Mouse (Mus musculus) hindbrain, embryonic 10.5 days (tissue): ENCODE data around the gene Rho. TPM values are rescaled to one million over a fixed set of nuclear protein-coding genes. Genes with fewer than 3 reads are reported as not detected.

Experiments used
- DNase-seq: peaks from one replicate; pipeline ENCODE4 v3.0.0-alpha.2; 2017; ENCODE audit warnings: low spot score
- H3K27ac ChIP-seq: fragments of 300-500 bp; sonication (generic); 2 replicates; pipeline ENCODE4 v1.5.1; 2016; ENCODE audit warnings: mild to moderate bottlenecking, moderate library complexity
- H3K27me3 ChIP-seq: fragments of 300-500 bp; sonication (generic); 2 replicates; pipeline ENCODE4 v1.6.1; 2016; ENCODE audit warnings: mild to moderate bottlenecking; ENCODE audit not compliant: poor library complexity, insufficient read depth, severe bottlenecking
- H3K36me3 ChIP-seq: fragments of 300-500 bp; sonication (generic); 2 replicates; pipeline ENCODE4 v1.6.1; 2016; ENCODE audit warnings: mild to moderate bottlenecking, moderate library complexity
- H3K4me1 ChIP-seq: fragments of 300-500 bp; sonication (generic); replicated peaks from 2 replicates; pipeline ENCODE4 v1.6.1; 2016; ENCODE audit warnings: mild to moderate bottlenecking
- H3K4me3 ChIP-seq: fragments of 300-500 bp; sonication (generic); 2 replicates; pipeline ENCODE4 v1.5.1; 2016; ENCODE audit warnings: mild to moderate bottlenecking, moderate library complexity
- H3K9me3 ChIP-seq: fragments of 300-500 bp; sonication (generic); 2 replicates; pipeline ENCODE4 v1.6.1; 2016; ENCODE audit warnings: mild to moderate bottlenecking, moderate library complexity
- WGBS: fragments of 180-500 bp; shearing (Covaris S2); methylation state at CpG from one replicate; pipeline ENCODE4 v1.1.7; 2016; 5-methylcytosine and 5-hydroxymethylcytosine counted together
- polyA plus RNA-seq: library from polyadenylated mRNA; unstranded; fragments of >200 nt; fragmentation: Nextera tagmentation; extraction: Ambion mirVana; gene quantifications from 2 replicates; pipeline ENCODE4 v1.2.1, GENCODE M21; 2016

The Rho gene
- 0.20 and 0.37 TPM in 2 replicates for polyA plus RNA-seq

DNA sequence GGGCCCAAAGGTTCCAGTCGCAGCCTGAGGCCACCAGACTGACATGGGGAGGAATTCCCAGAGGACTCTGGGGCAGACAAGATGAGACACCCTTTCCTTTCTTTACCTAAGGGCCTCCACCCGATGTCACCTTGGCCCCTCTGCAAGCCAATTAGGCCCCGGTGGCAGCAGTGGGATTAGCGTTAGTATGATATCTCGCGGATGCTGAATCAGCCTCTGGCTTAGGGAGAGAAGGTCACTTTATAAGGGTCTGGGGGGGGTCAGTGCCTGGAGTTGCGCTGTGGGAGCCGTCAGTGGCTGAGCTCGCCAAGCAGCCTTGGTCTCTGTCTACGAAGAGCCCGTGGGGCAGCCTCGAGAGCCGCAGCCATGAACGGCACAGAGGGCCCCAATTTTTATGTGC is at the start of gene Rho:
Rho (plus strand) TSS at position 110 of the 400 bp plus-strand sequence.
- 91% methylated on average over 14 of the region's 14 CpGs for WGBS
- no peak within 1 kb of the TSS for H3K4me3 ChIP-seq
- no peak within 1 kb of the TSS; the same call in 1 of the 2 replicates for H3K27ac ChIP-seq
- H3K27me3 ChIP-seq = no peaks in the 10 kb centered on the region
- H3K4me1 ChIP-seq = peaks cover 32% of the 10 kb centered on the region
- no peaks in the 10 kb centered on the region for H3K9me3 ChIP-seq
- DNase-seq = no peak
- H3K36me3 ChIP-seq = no peaks in the 10 kb centered on the region

DNA sequence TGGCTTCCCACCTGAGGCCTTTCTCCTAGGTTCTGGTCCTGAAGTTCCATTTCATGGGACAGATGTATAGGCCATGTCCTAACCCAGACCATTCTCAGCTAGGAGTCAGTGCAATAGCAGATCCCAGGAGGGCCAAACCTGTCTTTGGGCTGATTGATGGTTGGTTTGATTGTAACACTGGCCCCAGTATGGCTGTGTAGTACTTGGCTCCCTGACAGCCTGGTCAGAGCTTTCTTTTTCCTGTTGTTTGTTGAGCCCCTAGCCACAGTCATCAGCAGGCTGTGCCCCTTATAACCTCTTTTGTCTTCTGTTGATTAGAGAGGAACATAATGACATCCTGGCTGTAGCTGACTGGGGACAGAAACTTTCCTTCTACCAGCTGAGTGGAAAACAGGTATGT is 47.5 kb upstream of the Rho start:
- H3K4me1 ChIP-seq = no peaks in the 10 kb centered on the region
- no peak overlapping the region for H3K4me3 ChIP-seq
- peaks cover 80% of the 10 kb centered on the region for H3K36me3 ChIP-seq
- H3K9me3 ChIP-seq = peaks cover 7% of the 10 kb centered on the region; the same call in 1 of the 2 replicates
- no peaks in the 10 kb centered on the region for H3K27me3 ChIP-seq
- H3K27ac ChIP-seq = no peak overlapping the region
- no peak for DNase-seq

DNA sequence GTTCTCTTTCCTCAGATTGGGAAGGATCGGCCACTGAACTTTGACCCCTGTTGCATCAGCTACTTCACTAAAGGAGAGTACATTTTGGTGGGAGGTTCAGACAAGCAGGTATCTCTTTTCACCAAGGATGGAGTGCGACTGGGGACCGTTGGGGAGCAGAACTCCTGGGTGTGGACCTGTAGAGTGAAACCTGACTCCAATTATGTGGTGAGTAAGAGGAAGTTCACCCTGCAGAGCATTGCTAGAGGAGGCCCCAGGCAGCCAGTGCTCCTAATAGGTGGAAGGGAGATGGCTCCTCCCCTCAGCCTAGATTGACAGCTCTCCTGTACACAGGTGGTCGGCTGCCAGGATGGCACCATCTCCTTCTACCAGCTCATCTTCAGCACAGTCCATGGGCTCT is 44.7 kb upstream of the Rho start:
- H3K36me3 ChIP-seq = peaks cover 79% of the 10 kb centered on the region

DNA sequence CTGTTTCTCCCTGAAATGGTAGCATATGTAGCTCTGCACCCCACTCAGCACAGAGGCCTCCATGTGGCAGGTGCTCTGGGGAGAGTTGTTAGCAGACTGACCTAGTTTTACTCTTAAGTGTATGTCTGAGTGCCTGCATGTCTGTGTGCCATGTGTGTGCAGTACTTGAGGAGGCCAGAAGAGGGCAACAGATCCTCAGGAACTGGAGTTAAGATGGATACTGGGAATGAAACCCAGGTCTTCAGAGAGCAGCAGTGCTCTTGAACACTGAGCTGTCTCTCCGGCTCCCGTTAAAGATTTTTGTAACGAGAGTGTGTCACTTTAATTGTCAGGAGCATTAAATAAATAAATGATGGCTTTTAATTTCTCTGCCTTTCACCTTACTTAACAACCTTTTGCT is 43.3 kb upstream of the Rho start:
- H3K27me3 ChIP-seq = no peaks in the 10 kb centered on the region
- no peak overlapping the region for H3K4me3 ChIP-seq
- H3K4me1 ChIP-seq = peaks cover 16% of the 10 kb centered on the region
- peaks cover 88% of the 10 kb centered on the region for H3K36me3 ChIP-seq
- WGBS = 94% methylated on average over 3 of the region's 3 CpGs
- peak; percentile 29 for DNase-seq
- peaks cover 7% of the 10 kb centered on the region; the same call in 1 of the 2 replicates for H3K9me3 ChIP-seq
- no peak overlapping the region for H3K27ac ChIP-seq

More for the DNA sequence above, 44.7 kb upstream of the Rho start:
- peaks cover 11% of the 10 kb centered on the region for H3K4me1 ChIP-seq
- peaks cover 7% of the 10 kb centered on the region; the same call in 1 of the 2 replicates for H3K9me3 ChIP-seq
- no peak overlapping the region for H3K27ac ChIP-seq
- DNase-seq = no peak
- no peak overlapping the region for H3K4me3 ChIP-seq
- WGBS = 69% methylated on average over 4 of the region's 4 CpGs
- no peaks in the 10 kb centered on the region for H3K27me3 ChIP-seq

DNA sequence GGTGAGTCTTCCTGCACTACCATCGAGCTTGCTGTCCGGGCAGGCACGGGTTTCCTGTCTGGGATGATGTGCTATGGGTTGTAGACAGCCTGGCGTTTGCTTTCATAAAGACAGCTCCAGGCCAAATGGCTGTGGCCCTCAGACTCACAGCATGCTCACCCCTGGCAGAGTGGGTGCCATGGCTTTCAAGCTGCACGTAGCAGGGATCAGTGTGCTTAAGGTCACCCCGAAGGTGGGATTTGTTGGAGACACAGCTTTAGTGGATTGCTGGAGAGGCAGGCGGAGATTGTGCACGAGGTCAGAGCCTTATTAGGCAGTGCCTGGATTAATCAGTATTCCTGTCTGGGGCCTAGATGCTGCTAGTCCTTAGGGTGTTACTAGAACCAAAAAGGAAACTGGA is 40.9 kb upstream of the Rho start:
- Histone ChIP-seq H3K4me3 (no peak overlapping the region), H3K27me3 (no peaks in the 10 kb centered on the region), H3K36me3 (peaks cover 89% of the 10 kb centered on the region), H3K27ac (0 out of 2 replicates have a peak overlapping the region, but pooled peaks have one; percentile 12), H3K9me3 (peaks cover 7% of the 10 kb centered on the region; the same call in 1 of the 2 replicates), H3K4me1 (peaks cover 16% of the 10 kb centered on the region)
- WGBS = 85% methylated on average over 8 of the region's 8 CpGs
- DNase-seq = no peak

DNA sequence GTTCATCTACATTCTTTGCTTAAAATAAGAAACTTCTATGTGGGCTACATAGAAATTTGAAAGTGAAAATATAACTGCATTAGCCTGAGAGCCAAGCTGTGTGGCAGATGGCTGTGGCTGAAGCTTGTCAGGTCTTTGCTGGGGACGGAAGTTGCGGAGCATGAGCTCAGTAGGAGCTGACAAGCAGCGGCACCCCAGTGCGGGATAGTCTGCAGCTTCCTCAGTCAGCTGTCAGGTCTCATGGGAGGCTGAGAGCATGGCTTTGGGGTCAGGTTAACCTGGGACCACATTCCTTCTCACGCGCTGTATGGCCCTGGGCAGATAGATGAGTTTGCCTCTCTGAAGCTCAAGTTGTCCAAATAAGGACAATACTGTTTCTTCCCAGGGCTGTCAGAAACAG is 40.5 kb upstream of the Rho start:
- H3K27ac ChIP-seq = 0 out of 2 replicates have a peak overlapping the region, but pooled peaks have one; percentile 12
- peaks cover 16% of the 10 kb centered on the region for H3K4me1 ChIP-seq
- no peaks in the 10 kb centered on the region for H3K27me3 ChIP-seq
- peaks cover 88% of the 10 kb centered on the region for H3K36me3 ChIP-seq
- no peak overlapping the region for H3K4me3 ChIP-seq
- H3K9me3 ChIP-seq = peaks cover 7% of the 10 kb centered on the region; the same call in 1 of the 2 replicates
- 75% methylated on average over 6 of the region's 6 CpGs for WGBS
- DNase-seq = no peak

DNA sequence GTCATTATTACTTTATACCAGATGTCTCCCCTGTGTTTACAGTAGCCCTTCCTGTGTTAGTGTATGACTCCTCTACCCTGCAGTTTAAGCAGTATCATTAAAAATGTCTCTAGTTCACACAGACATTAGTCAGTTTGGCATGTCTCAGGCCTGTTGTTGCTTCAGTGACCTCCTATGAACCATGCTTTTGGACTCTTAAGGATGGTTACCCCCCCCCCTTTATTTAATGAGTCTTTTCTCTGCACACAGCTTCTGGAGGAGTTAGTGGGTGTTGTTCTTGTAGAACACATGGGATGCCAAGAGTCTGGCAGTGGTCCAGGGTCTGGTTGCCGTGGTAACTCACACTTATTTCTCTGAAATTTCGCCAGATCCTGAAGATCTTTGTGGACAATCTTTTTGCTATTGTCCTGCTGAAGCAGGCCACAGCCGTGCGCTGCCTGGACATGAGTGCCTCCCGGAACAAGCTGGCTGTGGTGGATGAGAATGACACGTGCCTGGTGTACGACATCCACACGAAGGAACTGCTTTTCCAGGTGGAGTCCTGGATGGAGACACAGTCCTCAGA is 40.0 kb upstream of the Rho start:
- 61% methylated on average over 8 of the region's 8 CpGs for WGBS
- Histone ChIP-seq H3K27ac (no peak overlapping the region), H3K4me1 (peaks cover 16% of the 10 kb centered on the region), H3K4me3 (no peak overlapping the region), H3K36me3 (peaks cover 90% of the 10 kb centered on the region), H3K27me3 (no peaks in the 10 kb centered on the region), H3K9me3 (peaks cover 7% of the 10 kb centered on the region; the same call in 1 of the 2 replicates)
- DNase-seq = no peak

DNA sequence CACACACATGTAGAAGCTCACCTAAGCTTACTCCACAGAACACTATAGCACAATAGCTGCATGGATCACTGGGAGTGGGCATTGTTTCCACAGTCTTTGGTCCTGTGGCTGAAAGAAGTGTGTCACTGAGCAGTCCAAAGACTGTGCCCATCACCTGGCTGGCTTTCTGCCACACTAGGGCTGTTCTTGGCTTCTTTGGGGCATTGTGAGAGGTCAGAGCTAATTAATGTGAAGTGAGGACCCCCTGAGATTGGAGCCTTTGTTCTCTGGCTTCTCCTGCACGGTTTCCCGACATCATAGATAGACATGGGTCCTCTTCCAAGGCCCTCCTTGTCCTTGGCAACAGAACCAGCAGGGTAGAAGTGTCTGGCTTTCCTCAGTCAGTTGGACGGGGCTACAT is 39.2 kb upstream of the Rho start:
- H3K27ac ChIP-seq = no peak overlapping the region; the same call in 1 of the 2 replicates
- peaks cover 7% of the 10 kb centered on the region; the same call in 1 of the 2 replicates for H3K9me3 ChIP-seq
- H3K27me3 ChIP-seq = no peaks in the 10 kb centered on the region
- no peak overlapping the region for H3K4me3 ChIP-seq
- no peak for DNase-seq
- peaks cover 87% of the 10 kb centered on the region for H3K36me3 ChIP-seq
- WGBS = 78% methylated on average over 3 of the region's 3 CpGs
- peaks cover 16% of the 10 kb centered on the region for H3K4me1 ChIP-seq

DNA sequence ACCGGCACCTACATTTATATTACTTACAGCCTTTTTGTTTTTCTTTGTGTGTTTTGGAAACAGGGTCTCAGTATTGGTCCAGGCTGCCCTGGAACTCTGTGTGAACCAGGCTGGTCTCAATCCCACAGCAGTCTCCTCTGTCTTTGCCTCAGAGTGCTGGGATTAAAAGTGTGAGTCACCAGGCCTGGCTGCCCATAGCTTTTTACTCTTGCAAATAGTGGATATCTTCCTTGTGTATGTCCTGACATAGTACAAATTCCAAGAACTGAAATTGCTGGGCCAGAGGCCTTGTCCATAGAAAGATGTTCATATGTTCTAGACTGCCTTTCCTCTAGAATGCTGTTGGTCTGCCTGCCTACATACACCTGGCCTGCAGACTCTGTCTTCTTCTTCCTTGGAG is 35.2 kb upstream of the Rho start:
- Histone ChIP-seq H3K4me1 (peaks cover 15% of the 10 kb centered on the region), H3K27ac (no peak overlapping the region), H3K4me3 (no peak overlapping the region), H3K9me3 (no peaks in the 10 kb centered on the region), H3K36me3 (peaks cover 70% of the 10 kb centered on the region), H3K27me3 (no peaks in the 10 kb centered on the region)
- DNase-seq = no peak
- 47% methylated on average over 1 of the region's 1 CpGs for WGBS

DNA sequence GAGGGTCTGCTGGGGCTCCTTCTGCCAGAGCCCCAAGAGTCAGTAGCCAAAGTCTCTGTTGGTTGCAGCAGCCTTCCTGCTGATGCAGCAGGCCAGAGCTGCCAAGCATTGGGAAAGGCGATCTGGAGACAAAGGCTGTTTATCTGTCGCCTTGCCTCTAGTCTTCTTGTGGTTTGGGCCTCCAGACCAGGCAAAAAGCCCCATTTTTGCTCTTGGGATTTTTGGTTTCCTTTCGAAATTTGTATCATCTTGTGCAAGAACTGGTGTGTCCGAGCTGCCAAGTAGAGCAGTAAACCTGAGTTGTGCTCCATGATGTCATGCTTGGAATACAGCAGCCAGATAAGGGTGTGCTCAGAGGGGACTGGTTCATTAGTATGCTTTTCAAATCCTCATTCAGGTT is 34.4 kb upstream of the Rho start:
- Histone ChIP-seq H3K4me3 (no peak overlapping the region), H3K36me3 (peaks cover 66% of the 10 kb centered on the region), H3K9me3 (no peaks in the 10 kb centered on the region), H3K4me1 (peaks cover 11% of the 10 kb centered on the region), H3K27ac (no peak overlapping the region), H3K27me3 (no peaks in the 10 kb centered on the region)
- WGBS = 75% methylated on average over 4 of the region's 4 CpGs
- DNase-seq = no peak

DNA sequence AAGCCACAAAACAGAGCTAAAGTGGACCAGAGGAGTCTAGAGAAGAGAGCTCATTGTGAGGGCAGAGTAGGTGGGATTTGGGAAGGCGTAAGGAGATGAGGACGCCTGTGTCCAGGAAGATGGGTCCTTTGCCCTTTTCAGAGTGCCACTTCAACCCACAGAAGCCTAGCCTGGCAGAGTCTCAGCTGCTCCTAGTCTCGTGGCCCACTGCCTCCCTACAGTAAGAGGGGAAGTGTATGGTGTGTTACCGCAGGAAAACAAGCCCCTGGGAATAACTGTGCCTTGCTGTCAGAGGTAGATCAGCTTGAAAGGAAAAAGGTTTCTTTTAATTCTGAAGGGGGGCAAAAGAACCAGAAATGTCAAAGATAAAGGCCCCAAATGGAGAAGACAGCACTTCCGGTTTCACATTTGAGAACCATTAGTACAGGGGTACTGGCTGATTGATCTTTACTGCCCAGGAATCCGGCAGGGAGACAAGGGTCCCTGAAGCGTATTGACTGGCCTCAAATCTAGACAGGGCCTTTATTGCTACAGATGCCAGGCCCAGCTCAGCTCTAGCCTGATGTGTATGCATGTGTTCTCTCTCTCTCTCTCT is 33.5 kb upstream of the Rho start:
- H3K36me3 ChIP-seq = peaks cover 66% of the 10 kb centered on the region
- H3K27me3 ChIP-seq = no peaks in the 10 kb centered on the region
- H3K9me3 ChIP-seq = no peaks in the 10 kb centered on the region
- H3K27ac ChIP-seq = no peak overlapping the region
- peaks cover 7% of the 10 kb centered on the region for H3K4me1 ChIP-seq
- WGBS = 80% methylated on average over 7 of the region's 7 CpGs
- DNase-seq = no peak
- no peak overlapping the region for H3K4me3 ChIP-seq

DNA sequence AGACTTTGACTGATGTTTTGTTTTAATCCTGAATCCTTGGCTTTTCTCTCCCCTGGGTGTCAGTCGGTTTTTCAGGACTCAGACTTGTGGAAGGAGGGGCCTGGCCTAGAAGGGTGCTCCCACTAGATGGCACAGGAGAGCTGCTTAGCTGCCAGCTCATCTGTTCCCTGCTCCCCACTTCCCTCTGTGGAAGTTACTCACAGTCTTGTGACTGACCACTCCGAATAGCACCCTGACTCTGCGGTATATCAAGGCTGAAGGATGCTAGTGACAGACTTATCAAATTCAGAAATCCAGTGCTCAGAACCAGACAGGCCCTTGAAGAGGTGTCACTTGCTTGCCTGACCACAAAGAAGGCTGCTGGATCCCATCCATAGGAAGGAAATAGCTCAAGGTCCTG is 30.5 kb upstream of the Rho start:
- Histone ChIP-seq H3K27me3 (no peaks in the 10 kb centered on the region), H3K4me1 (peaks cover 7% of the 10 kb centered on the region), H3K4me3 (no peak overlapping the region), H3K27ac (peak overlapping the region; percentile 23; the same call in 1 of the 2 replicates), H3K9me3 (no peaks in the 10 kb centered on the region), H3K36me3 (peaks cover 65% of the 10 kb centered on the region)
- peak; percentile 52 for DNase-seq
- 31% methylated on average over 3 of the region's 3 CpGs for WGBS

DNA sequence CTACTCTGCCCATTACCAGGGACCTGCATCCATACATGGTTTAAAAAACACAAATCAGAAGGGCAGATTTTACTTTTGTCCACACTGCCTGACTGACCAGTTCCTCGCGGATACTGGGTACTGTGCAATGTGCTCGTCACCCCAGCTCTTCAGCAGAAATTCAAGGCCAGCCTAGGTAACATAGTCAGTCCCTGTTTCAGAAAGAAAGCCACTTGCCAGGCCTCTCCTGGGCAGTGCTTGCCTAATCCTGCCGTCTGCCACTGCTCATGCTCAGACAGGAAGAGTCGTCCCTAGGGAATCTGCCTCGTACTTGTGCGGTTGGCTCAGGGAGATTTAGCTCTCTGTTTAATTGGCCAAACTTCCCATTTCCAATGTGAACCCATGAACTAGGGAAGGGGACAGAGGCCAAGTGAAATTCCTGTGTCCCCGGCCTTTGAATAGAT is 30.0 kb upstream of the Rho start:
- Histone ChIP-seq H3K27me3 (no peaks in the 10 kb centered on the region), H3K4me3 (no peak overlapping the region), H3K36me3 (peaks cover 63% of the 10 kb centered on the region), H3K27ac (peak overlapping the region; percentile 23; the same call in 1 of the 2 replicates), H3K4me1 (peaks cover 7% of the 10 kb centered on the region), H3K9me3 (no peaks in the 10 kb centered on the region)
- no peak for DNase-seq
- WGBS = 83% methylated on average over 8 of the region's 8 CpGs
